Mouse (Mus musculus): ENCODE measurements around the gene Fndc8.

DNA sequence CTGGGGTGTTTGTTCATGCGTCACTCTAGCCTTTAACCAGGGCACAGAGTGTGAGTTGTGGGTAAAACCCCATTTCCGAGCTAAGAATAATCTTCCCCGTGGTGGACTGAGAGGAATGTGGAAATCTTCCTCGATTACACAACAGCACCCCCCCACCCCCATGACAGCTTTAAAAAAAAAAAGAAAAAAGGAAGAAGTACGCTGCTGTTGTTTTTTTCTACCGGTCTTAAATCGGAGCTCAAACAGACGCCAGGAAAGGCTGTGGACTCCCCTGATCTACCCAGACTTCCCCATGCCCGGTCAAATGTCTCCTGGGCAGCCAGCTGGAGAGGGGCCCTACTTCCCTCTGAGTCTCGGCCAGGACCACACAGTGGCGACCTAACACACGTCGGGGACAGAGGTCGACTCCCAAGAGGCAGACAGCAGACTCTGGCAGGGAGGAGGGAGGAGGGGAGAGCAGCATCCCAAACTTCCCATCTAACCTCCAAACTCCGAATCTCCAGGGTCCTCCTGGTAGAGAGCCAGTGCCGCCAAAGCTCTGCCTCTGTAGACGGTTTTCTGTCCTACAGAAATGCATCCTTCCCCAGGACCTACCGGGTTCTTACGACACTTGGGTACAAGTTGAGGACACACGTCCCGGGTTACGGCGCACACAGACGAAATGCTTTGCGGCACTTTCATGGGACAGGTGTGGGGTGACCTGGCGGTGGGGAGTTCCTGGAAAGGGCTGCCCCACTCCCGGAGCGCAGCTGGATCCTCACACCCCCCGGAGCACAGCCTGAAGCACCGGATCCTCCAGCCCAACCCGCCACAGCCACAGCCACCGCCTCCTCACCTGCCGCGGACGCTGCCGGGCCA is 21.5 kb upstream of the Fndc8 start:
- TF ChIP-seq CTCF (IDR thresholded peaks at IDR 0.05) (no peak), POLR2A (IDR thresholded peaks at IDR 0.05; ENCODE audit: insufficient read depth, low read depth, low read length) (no peak), EP300 (IDR thresholded peaks at IDR 0.05; ENCODE audit: insufficient read depth, low read depth, low read length) (no peak)
